Mouse (Mus musculus): Measurements from ENCODE around the gene Cenpx.

DNA sequence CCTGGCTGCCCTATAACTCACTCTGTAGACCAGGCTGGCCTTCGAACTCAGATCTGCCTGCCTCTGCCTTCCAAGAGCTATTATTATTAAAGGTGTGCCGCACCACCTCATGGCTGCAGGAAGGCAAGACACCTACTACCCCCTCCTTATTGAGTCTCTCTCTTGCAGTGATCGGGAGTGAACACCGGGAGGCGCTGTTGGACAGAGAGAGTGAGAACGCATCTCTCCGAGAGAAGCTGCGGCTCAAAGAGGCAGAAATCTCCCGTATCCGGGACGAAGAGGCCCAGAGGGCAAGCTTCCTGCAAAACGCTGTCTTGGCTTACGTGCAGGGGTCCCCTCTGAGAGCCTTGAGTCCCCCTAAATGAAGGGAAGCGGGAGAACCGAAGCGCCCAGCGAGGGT, 6.9 kb upstream of the Cenpx start:
- TF ChIP-seq CTCF (IDR thresholded peaks at IDR 0.05; ENCODE audit: low read depth) (peak; percentile 97), EP300 (IDR thresholded peaks at IDR 0.05; ENCODE audit: low read depth) (no peak)

Data from heart, postnatal 0 days (tissue).